Mouse (Mus musculus): Measurements from ENCODE around the gene Ssxb1.
"Not testable (repeated sequence)": the region's sequence is repeated elsewhere in the genome, so short reads cannot be mapped to it uniquely, and the experiment has no call there.

Ssxb1 gene

GRCm38 (mm10) chrX:8413005-8413404, at the start of gene Ssxb1:
Ssxb1 (plus strand) TSS chrX:8413305.
- not testable (repeated sequence) for DNase-seq

- not testable (repeated sequence) for DNase-seq
These were observed 46.4 kb upstream of the Ssxb1 start, which contains the start of gene Ssxb9 for GRCm38 (mm10) chrX:8366678-8367077. Ssxb9 (plus strand) TSS chrX:8366978.

- DNase-seq: not testable (repeated sequence)
These were observed 48.5 kb downstream of the Ssxb1 start, which contains the start of gene Ssxb2 for GRCm38 (mm10) chrX:8461626-8462025. Ssxb2 (minus strand) TSS chrX:8461726.

Measured in kidney, adult 18-20 months (tissue).